Mouse (Mus musculus) liver, embryonic 18 days (tissue): ENCODE measurements around the gene Dph1. TPM values are rescaled to one million over a fixed set of nuclear protein-coding genes. Genes with fewer than 3 reads are reported as not detected.

Experiments
- polyA plus RNA-seq: library from polyadenylated mRNA; depleted of rRNA; stranded (reverse); fragments of >200 nt; gene quantifications from 2 replicates; pipeline ENCODE4 v1.2.3, GENCODE M21; 2012; rRNA removed

The Dph1 gene
- polyA plus RNA-seq, result 10.3 and 10.8 TPM in 2 replicates

DNA sequence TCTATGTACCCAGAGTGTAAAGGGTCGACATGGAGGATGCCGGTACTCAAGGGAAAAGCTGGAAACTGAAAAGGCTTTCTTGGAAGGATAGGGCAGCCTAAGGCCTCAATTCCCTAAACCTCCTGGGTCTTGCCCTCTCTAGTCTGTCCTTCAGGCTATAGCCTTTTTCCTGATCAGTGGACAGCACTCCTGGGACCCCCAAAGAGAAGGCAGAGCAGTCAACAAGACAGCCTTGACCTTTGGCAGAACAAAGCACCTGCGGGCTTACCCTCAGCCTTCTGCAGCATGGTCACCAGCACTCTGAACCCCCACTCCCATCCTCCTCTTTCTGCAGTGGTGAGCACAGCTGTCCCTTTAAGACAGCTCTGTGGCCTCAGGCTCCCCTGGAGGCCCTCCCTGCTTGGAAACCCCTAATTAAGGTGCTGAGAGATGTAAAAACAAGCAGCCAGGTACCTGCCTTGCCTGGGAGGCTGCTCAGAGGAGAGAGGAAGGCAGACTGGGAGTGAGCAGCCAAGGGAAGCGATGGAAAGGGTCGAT lies at the start of gene Dph1:
Dph1 (minus strand) TSS at position 337 of the 537 bp plus-strand sequence.

GRCm38 (mm10) chr11:75193256-75194071 lies 2.4 kb upstream of the Dph1 start, which contains the start of gene Rtn4rl1:
Gene Rtn4rl1, plus strand, starts transcription at chr11:75193783.

DNA sequence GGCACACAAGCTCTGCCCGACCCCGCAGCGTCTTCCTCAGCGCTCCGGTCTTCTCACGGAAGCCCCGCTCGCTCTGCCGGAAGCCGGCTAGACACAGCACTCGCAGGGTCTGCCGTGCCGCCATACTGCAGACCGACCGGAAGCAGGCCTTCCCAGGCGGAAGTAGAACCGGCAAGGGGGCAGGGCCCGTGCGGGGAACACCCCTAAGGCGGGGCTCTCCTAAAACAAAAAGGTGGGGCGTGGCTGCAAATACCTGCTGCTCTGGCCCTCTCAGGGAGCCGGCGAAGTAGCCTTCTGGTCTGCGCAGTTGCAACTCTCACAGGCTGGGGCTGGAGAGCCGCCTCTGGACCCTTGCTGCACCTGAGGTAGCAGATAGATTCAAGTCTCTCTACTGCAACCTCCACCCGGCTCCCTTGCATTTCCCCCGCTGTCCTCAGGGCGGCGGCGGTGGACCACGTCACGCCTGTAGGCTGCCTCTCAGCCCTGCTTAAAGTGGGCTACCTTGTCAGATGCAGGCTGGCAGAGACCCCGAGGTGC lies 12.3 kb downstream of the Dph1 start, which contains the start of gene Ovca2:
Ovca2 (minus strand) TSS at position 164 of the 537 bp plus-strand sequence.

DNA sequence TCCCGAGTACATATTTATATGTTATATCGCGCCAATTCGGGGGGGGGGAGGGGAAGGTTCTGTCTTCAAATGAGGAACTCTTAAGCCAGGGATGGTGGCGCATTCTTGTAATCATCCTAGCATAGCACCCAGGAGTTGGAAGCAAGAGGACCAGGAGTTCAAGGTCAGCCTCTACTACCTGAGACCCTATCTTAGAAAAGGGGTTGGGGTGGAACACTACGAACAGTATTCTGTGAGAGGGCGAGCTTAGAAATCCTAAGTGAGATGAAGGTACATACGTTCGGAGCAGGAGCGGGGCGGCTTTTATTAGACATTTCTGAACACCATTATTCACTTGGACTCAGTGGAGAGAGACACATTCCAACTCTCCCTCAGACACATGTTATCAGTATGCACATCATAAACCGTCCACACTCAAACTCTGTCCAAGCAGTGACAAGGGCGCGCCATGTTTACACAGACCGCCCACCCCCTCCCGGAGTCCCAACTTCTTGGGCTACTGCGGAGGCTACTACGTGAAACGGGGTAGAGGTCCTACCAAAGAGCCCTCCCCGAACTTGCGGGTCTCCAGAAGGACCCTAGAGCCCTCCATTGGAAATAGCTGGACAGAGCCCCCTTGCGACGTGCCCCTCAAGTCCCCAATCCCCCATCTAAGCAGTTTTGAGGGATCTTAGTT lies 21.5 kb downstream of the Dph1 start, which contains the start of gene Hic1:
Hic1 (minus strand) TSS at position 115 of the 676 bp plus-strand sequence.

Other genes starting within 250 kb of the Dph1 start
- gene Hic1, start 21.7 kb downstream of the Dph1 start, polyA plus RNA-seq, result 1.6 TPM in 2 replicates
- gene Ovca2, start 12.4 kb downstream of the Dph1 start, polyA plus RNA-seq, result 6.9 and 8.4 TPM in 2 replicates
- 0.87 and 0.93 TPM in 2 replicates for gene Rtn4rl1, start 2.5 kb upstream of the Dph1 start, polyA plus RNA-seq
- 29.0 and 30.1 TPM in 2 replicates for gene Rpa1, start 157.1 kb upstream of the Dph1 start, polyA plus RNA-seq
- gene Smyd4, start 157.2 kb upstream of the Dph1 start, polyA plus RNA-seq, result 1.9 TPM in 2 replicates
- gene Serpinf1, start 231.5 kb upstream of the Dph1 start, polyA plus RNA-seq, result 258 and 287 TPM in 2 replicates
- 893 and 902 TPM in 2 replicates for gene Serpinf2, start 248.3 kb upstream of the Dph1 start, polyA plus RNA-seq